Mouse (Mus musculus) layer of hippocampus, postnatal 10 days (tissue): Measurements from ENCODE around the gene Copg2. TPM values are rescaled to one million over a fixed set of nuclear protein-coding genes. Genes with fewer than 3 reads are reported as not detected.

Source experiments
- DNase-seq, 2 experiments: peaks; one replicate each; pipeline ENCODE4 v3.0.0; 2021; ENCODE audit warnings: low spot score in 2 of 2
- long read RNA-seq: library from polyadenylated mRNA; stranded (forward); transcript quantifications from one replicate; pipeline ENCODE4 v2.0.0, GENCODE M21; 2023
- total RNA-seq, 2 experiments: library from RNA; stranded (reverse); gene quantifications; 2 replicates each; pipeline ENCODE4 v1.2.3; 2021

Gene Copg2
- total RNA-seq = 10 to 100 TPM; 49.1 to 53.2 TPM
- long read RNA-seq, transcript Copg2-201 (24 exons, 3,961 nt) = major isoform, 7 of 14 reads
- long read RNA-seq, partial matches to known transcripts = 1 of 14 reads
- long read RNA-seq, other reads (novel, unspliced or antisense) = 4 of 14 reads

GRCm38 (mm10) chr6:30896195-30896985, at the start of gene Copg2:
Gene Copg2, minus strand, starts transcription at chr6:30896794.
- DNase-seq = peak; percentile 94 to 97

- DNase-seq = no peak
Measured at GRCm38 (mm10) chr6:30939264-30939663, 42.7 kb upstream of the Copg2 start.

GRCm38 (mm10) chr6:30922821-30923220, 26.2 kb upstream of the Copg2 start:
- no peak for DNase-seq

GRCm38 (mm10) chr6:30921826-30922225, 25.2 kb upstream of the Copg2 start:
- no peak for DNase-seq

GRCm38 (mm10) chr6:30920834-30921675, 24.5 kb upstream of the Copg2 start:
- peak; percentile 32 to 40 for DNase-seq

GRCm38 (mm10) chr6:30915473-30915872, 18.9 kb upstream of the Copg2 start, which contains the start of gene Tsga13:
Gene Tsga13, minus strand, starts transcription at chr6:30915573.
- no peak for DNase-seq

- DNase-seq = no peak
Measured at GRCm38 (mm10) chr6:30907970-30908369, 11.4 kb upstream of the Copg2 start.

- DNase-seq = no peak
Measured at GRCm38 (mm10) chr6:30904911-30905310, 8.3 kb upstream of the Copg2 start.

- no peak for DNase-seq
Measured at GRCm38 (mm10) chr6:30904033-30904432, 7.4 kb upstream of the Copg2 start.

- DNase-seq = no peak
Measured at GRCm38 (mm10) chr6:30897520-30897919, 926 bp upstream of the Copg2 start.

GRCm38 (mm10) chr6:30896986-30897327, 363 bp upstream of the Copg2 start:
- DNase-seq = no peak

GRCm38 (mm10) chr6:30895819-30896194, 787 bp downstream of the Copg2 start:
- DNase-seq = peak in 1 of 2 experiments; percentile 23

GRCm38 (mm10) chr6:30893081-30893480, 3.5 kb downstream of the Copg2 start:
- DNase-seq = no peak

- DNase-seq = no peak
Measured at GRCm38 (mm10) chr6:30891761-30892160, 4.8 kb downstream of the Copg2 start.

- no peak for DNase-seq
Measured at GRCm38 (mm10) chr6:30884856-30885255, 11.7 kb downstream of the Copg2 start.

- DNase-seq = no peak
Measured at GRCm38 (mm10) chr6:30883491-30883890, 13.1 kb downstream of the Copg2 start.

GRCm38 (mm10) chr6:30876661-30877060, 19.9 kb downstream of the Copg2 start:
- no peak for DNase-seq

- no peak for DNase-seq
Measured at GRCm38 (mm10) chr6:30866501-30866900, 30.1 kb downstream of the Copg2 start.

GRCm38 (mm10) chr6:30865031-30865678, 31.4 kb downstream of the Copg2 start:
- no peak for DNase-seq

GRCm38 (mm10) chr6:30855956-30856355, 40.6 kb downstream of the Copg2 start:
- DNase-seq = no peak

GRCm38 (mm10) chr6:30855205-30855604, 41.4 kb downstream of the Copg2 start:
- no peak for DNase-seq

- DNase-seq = no peak
Measured at GRCm38 (mm10) chr6:30849818-30850217, 46.8 kb downstream of the Copg2 start.
